In the genomic region with DNA sequence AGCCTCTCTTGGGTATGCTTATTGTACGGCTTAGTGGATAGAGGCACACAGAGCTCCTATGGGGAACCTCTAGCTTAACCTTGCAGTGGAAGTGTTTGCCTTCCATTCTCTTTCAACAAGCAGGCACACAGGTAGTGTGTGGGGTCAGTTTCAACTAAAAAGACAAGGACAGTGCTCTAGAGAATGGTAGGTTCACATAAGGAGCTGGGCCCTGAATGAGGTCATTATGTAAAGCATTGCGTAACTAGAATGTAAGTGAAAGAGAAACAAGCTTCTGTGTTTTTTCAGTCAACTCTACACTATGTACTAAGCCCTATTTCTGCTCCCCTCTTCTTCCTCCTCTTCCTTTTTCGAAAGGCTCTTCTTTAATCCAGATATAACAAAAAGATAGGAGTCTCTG, we compare ENCODE assay signal across 23 mouse cellular contexts.
DNase-seq lines count a peak whose midpoint lies in the region; ATAC-seq and TF ChIP-seq lines count a peak whose summit lies in the region.
"Had no signal": no experiment of that assay in that cellular context is flagged by ENCODE, and none has a peak within 500 bp of the region (broad histone marks: within the 10 kb centered on the region; RNA-seq: fewer than 3 reads in every experiment).

No protein-coding gene starts in this region.

- no peak overlapping the region for H3K9ac ChIP-seq in lung, embryonic 14.5 days
- H3K9ac ChIP-seq in liver, embryonic 11.5 days (ENCODE audit: low read depth, low read length) = no peak overlapping the region
- H3K9ac ChIP-seq in liver, postnatal 0 days (replicated peaks) = no peak overlapping the region
- H3K9ac ChIP-seq: forebrain, embryonic 12.5 days; heart, embryonic 15.5 days; hindbrain, embryonic 13.5 days; lung, embryonic 15.5 days; neural tube, embryonic 15.5 days; stomach, embryonic 15.5 days had no signal

- no peak overlapping the region for H3K4me3 ChIP-seq in lung, embryonic 14.5 days (ENCODE audit: low read depth, low read length)
- H3K4me3 ChIP-seq in C2C12 (ENCODE audit: insufficient read depth, poor library complexity, severe bottlenecking) = no peak overlapping the region
- no peak overlapping the region for H3K4me3 ChIP-seq in liver, embryonic 11.5 days (ENCODE audit: low read depth, low read length)
- no peak overlapping the region for H3K4me3 ChIP-seq in liver, postnatal 0 days (ENCODE audit: low read depth, low read length)
- H3K4me3 ChIP-seq in kidney, adult 2 months (ENCODE audit: insufficient read depth, low read depth, low read length) = no peak overlapping the region
- H3K4me3 ChIP-seq: forebrain, embryonic 12.5 days; gastrocnemius, adult 2 months; heart, embryonic 15.5 days; hindbrain, embryonic 13.5 days; limb, embryonic 10.5 days; lung, embryonic 15.5 days; neural tube, embryonic 15.5 days; stomach, embryonic 15.5 days had no signal

- H3K36me3 ChIP-seq in lung, embryonic 14.5 days (ENCODE audit: insufficient read depth) = no peaks in the 10 kb centered on the region
- H3K36me3 ChIP-seq in C2C12 (ENCODE audit: control insufficient read depth, insufficient read depth) = no peaks in the 10 kb centered on the region
- H3K36me3 ChIP-seq in liver, embryonic 11.5 days (ENCODE audit: control insufficient read depth, insufficient read depth, low read length) = no peaks in the 10 kb centered on the region
- no peaks in the 10 kb centered on the region for H3K36me3 ChIP-seq in liver, postnatal 0 days (replicated peaks; ENCODE audit: insufficient read depth, low read length)
- H3K36me3 ChIP-seq in kidney, adult 2 months (ENCODE audit: control insufficient read depth, insufficient read depth, low read length) = no peaks in the 10 kb centered on the region
- H3K36me3 ChIP-seq: heart, embryonic 15.5 days; lung, embryonic 15.5 days; stomach, embryonic 15.5 days had no signal

- H3ac ChIP-seq in C2C12 (ENCODE audit: control insufficient read depth, insufficient read length, low read depth) = no peak overlapping the region

- TF ChIP-seq CTCF in lung, embryonic 14.5 days (IDR thresholded peaks at IDR 0.05; ENCODE audit: low read depth) = no peak
- TF ChIP-seq CTCF in C2C12 (IDR thresholded peaks at IDR 0.05; ENCODE audit: control insufficient read depth, insufficient read depth, insufficient read length) = no peak
- no peak for TF ChIP-seq CTCF in liver, postnatal 0 days (IDR thresholded peaks at IDR 0.05; ENCODE audit: low read depth)
- TF ChIP-seq CTCF in kidney, adult 2 months (conservative IDR thresholded peaks at IDR 0.05; ENCODE audit: insufficient read depth, insufficient read length, low read depth, low read length) = no peak

- H3K9me3 ChIP-seq in lung, embryonic 14.5 days (ENCODE audit: low read depth, low read length) = no peaks in the 10 kb centered on the region; the same call in 1 of the 2 replicates
- H3K9me3 ChIP-seq in liver, embryonic 11.5 days (ENCODE audit: control insufficient read depth, low read length) = no peaks in the 10 kb centered on the region
- no peaks in the 10 kb centered on the region for H3K9me3 ChIP-seq in liver, postnatal 0 days (ENCODE audit: low read length)
- H3K9me3 ChIP-seq: heart, embryonic 15.5 days; hindbrain, embryonic 13.5 days; lung, embryonic 15.5 days; neural tube, embryonic 15.5 days; stomach, embryonic 15.5 days had no signal

- H3K27ac ChIP-seq in lung, embryonic 14.5 days (ENCODE audit: low read depth) = no peak overlapping the region
- H3K27ac ChIP-seq in liver, embryonic 11.5 days (ENCODE audit: low read depth, low read length) = no peak overlapping the region
- H3K27ac ChIP-seq in liver, postnatal 0 days (ENCODE audit: low read depth) = peak overlapping the region; percentile 60; the same call in 1 of the 2 replicates
- H3K27ac ChIP-seq in kidney, adult 2 months (ENCODE audit: insufficient read depth, low read depth, low read length) = no peak overlapping the region
- H3K27ac ChIP-seq: forebrain, embryonic 12.5 days; gastrocnemius, adult 2 months; heart, embryonic 15.5 days; hindbrain, embryonic 13.5 days; limb, embryonic 10.5 days; lung, embryonic 15.5 days; neural tube, embryonic 15.5 days; stomach, embryonic 15.5 days had no signal

- H3K27me3 ChIP-seq in lung, embryonic 14.5 days (ENCODE audit: insufficient read depth, low read length) = no peaks in the 10 kb centered on the region
- H3K27me3 ChIP-seq in C2C12 (ENCODE audit: control insufficient read depth, insufficient read depth, insufficient read length) = peaks cover 5% of the 10 kb centered on the region
- H3K27me3 ChIP-seq in liver, embryonic 11.5 days (replicated peaks; ENCODE audit: control insufficient read depth, insufficient read depth, low read length) = no peaks in the 10 kb centered on the region
- H3K27me3 ChIP-seq in liver, postnatal 0 days (ENCODE audit: insufficient read depth, low read length) = no peaks in the 10 kb centered on the region
- H3K27me3 ChIP-seq in kidney, adult 2 months (replicated peaks; ENCODE audit: control insufficient read depth, insufficient read depth, low read length) = no peaks in the 10 kb centered on the region
- H3K27me3 ChIP-seq: forebrain, embryonic 12.5 days; heart, embryonic 15.5 days; hindbrain, embryonic 13.5 days; lung, embryonic 15.5 days; neural tube, embryonic 15.5 days; stomach, embryonic 15.5 days had no signal

- WGBS in lung, embryonic 14.5 days = 60% methylated on average over 3 of the region's 3 CpGs
- 81% methylated on average over 3 of the region's 3 CpGs for WGBS in liver, embryonic 11.5 days
- WGBS in liver, postnatal 0 days (ENCODE audit: insufficient replicate concordance) = 59% methylated on average over 3 of the region's 3 CpGs
- WGBS in kidney, adult 2 months = 90% methylated on average over 3 of the region's 3 CpGs

- no peaks in the 10 kb centered on the region for H3K79me2 ChIP-seq in C2C12 (ENCODE audit: control insufficient read depth, insufficient read depth)

- H3K4me2 ChIP-seq in lung, embryonic 14.5 days = no peak overlapping the region
- no peak overlapping the region for H3K4me2 ChIP-seq in liver, embryonic 11.5 days
- no peak overlapping the region for H3K4me2 ChIP-seq in liver, postnatal 0 days (ENCODE audit: low read depth, low read length)
- H3K4me2 ChIP-seq: forebrain, embryonic 12.5 days; heart, embryonic 15.5 days; hindbrain, embryonic 13.5 days; lung, embryonic 15.5 days; neural tube, embryonic 15.5 days; stomach, embryonic 15.5 days had no signal

- no peaks in the 10 kb centered on the region for H3K79me3 ChIP-seq in C2C12 (ENCODE audit: low read depth)

- no peaks in the 10 kb centered on the region for H3K4me1 ChIP-seq in lung, embryonic 14.5 days (ENCODE audit: insufficient read depth)
- no peaks in the 10 kb centered on the region for H3K4me1 ChIP-seq in liver, embryonic 11.5 days (replicated peaks; ENCODE audit: control insufficient read depth, insufficient read depth, low read length)
- H3K4me1 ChIP-seq in liver, postnatal 0 days (ENCODE audit: insufficient read depth) = peaks cover 3% of the 10 kb centered on the region; the same call in 1 of the 2 replicates
- H3K4me1 ChIP-seq in kidney, adult 2 months (ENCODE audit: control insufficient read depth, insufficient read depth, low read length) = no peaks in the 10 kb centered on the region
- H3K4me1 ChIP-seq: forebrain, embryonic 12.5 days; heart, embryonic 15.5 days; hindbrain, embryonic 13.5 days; limb, embryonic 10.5 days; lung, embryonic 15.5 days; neural tube, embryonic 15.5 days; stomach, embryonic 15.5 days had no signal

- DNase-seq in lung, embryonic 14.5 days = peak; percentile 29
- DNase-seq in lung, postnatal 14 days = no peak
- DNase-seq in liver, embryonic 11.5 days (ENCODE audit: low spot score) = no peak
- DNase-seq in liver, postnatal 0 days = no peak
- DNase-seq in cerebellum, postnatal 36 days = no peak
- DNase-seq in layer of hippocampus, adult 9-10 months (ENCODE audit: low spot score) = no peak
- DNase-seq in kidney, adult 2 months = no peak
- DNase-seq: adrenal gland, postnatal 14 days; cerebellum, adult 9-11 months; gastrocnemius, adult 2 months; heart, postnatal 36 days; kidney, adult 11 months; midbrain, embryonic 14.5 days; thymus, adult 18-20 months; thymus, postnatal 36 days had no signal

- TF ChIP-seq EP300 in liver, postnatal 0 days (IDR thresholded peaks at IDR 0.05; ENCODE audit: low read depth) = no peak

- TF ChIP-seq POLR2A in kidney, adult 2 months (IDR thresholded peaks at IDR 0.05; ENCODE audit: low read depth, low read length) = no peak

- peak; percentile 52; the same call in 1 of the 2 replicates for ATAC-seq in lung, embryonic 14.5 days (ENCODE audit: insufficient read depth)
- ATAC-seq in liver, embryonic 11.5 days (replicated peaks; ENCODE audit: low FRiP score) = 0 out of 2 replicates have a peak, but pooled peaks have one; percentile 12
- peak; percentile 88 for ATAC-seq in liver, postnatal 0 days

TF ChIP-seq in C2C12, 6 proteins besides CTCF, POLR2A, EP300 and RAD21:
- no peak for TF ChIP-seq MAX (IDR thresholded peaks at IDR 0.05)
- TF ChIP-seq CEBPB (IDR thresholded peaks at IDR 0.05; ENCODE audit: low read depth) = peak; percentile 30
- TF ChIP-seq FOSL1 (IDR thresholded peaks at IDR 0.05; ENCODE audit: insufficient read depth, low read length, poor library complexity, severe bottlenecking) = no peak

Comparison
In these comparisons a context has a peak if more than half of its experiments do, and no peak if none do; other contexts are left out.
1. ATAC-seq: peak in every context shown above with its lines; median percentile 88 in liver, postnatal 0 days; 52 in lung, embryonic 14.5 days; 12 in liver, embryonic 11.5 days.